Mouse (Mus musculus) heart, embryonic 12.5 days (tissue): ENCODE results near the gene Ifitm3. TPM values are rescaled to one million over a fixed set of nuclear protein-coding genes. Genes with fewer than 3 reads are reported as not detected.
"Not testable (repeated sequence)": the region's sequence is repeated elsewhere in the genome, so short reads cannot be mapped to it uniquely, and the experiment has no call there.

Source experiments
- ATAC-seq: fragments of 200-750 bp; cut with Nextera tagmentation; 2 replicates; pipeline ENCODE4 v1.8.0; 2017; ENCODE audit warnings: moderate TSS enrichment, moderate library complexity; ENCODE audit not compliant: insufficient number of reproducible peaks, low FRiP score
- H3K27ac ChIP-seq: fragments of 300-500 bp; sonication (generic); 2 replicates; pipeline ENCODE4 v1.5.1; 2016; ENCODE audit warnings: mild to moderate bottlenecking, moderate library complexity; ENCODE audit not compliant: poor library complexity, severe bottlenecking
- H3K27me3 ChIP-seq: fragments of 300-500 bp; sonication (generic); replicated peaks from 2 replicates; pipeline ENCODE4 v1.6.1; 2016; ENCODE audit warnings: mild to moderate bottlenecking, moderate library complexity
- H3K36me3 ChIP-seq: fragments of 300-500 bp; sonication (generic); 2 replicates; pipeline ENCODE4 v1.6.1; 2016; ENCODE audit warnings: mild to moderate bottlenecking, moderate library complexity
- H3K4me1 ChIP-seq: fragments of 300-500 bp; sonication (generic); replicated peaks from 2 replicates; pipeline ENCODE4 v1.6.1; 2016; ENCODE audit warnings: mild to moderate bottlenecking
- H3K4me2 ChIP-seq: fragments of 300-500 bp; sonication (generic); 2 replicates; pipeline ENCODE4 v1.6.1; 2016; ENCODE audit warnings: mild to moderate bottlenecking, moderate library complexity
- H3K4me3 ChIP-seq: fragments of 300-500 bp; sonication (generic); 2 replicates; pipeline ENCODE4 v1.5.1; 2016; ENCODE audit warnings: mild to moderate bottlenecking
- H3K9ac ChIP-seq: fragments of 300-500 bp; sonication (generic); 2 replicates; pipeline ENCODE4 v1.6.1; 2016; ENCODE audit warnings: mild to moderate bottlenecking, moderate library complexity
- H3K9me3 ChIP-seq: fragments of 300-500 bp; sonication (generic); replicated peaks from 2 replicates; pipeline ENCODE4 v1.6.1; 2016; ENCODE audit warnings: mild to moderate bottlenecking, moderate library complexity
- WGBS: fragments of 180-500 bp; shearing (Covaris S2); methylation state at CpG from one replicate; pipeline ENCODE4 v1.1.7; 2016; 5-methylcytosine and 5-hydroxymethylcytosine counted together
- polyA plus RNA-seq: library from polyadenylated mRNA; unstranded; fragments of >200 nt; fragmentation: Nextera tagmentation; extraction: Ambion mirVana; gene quantifications from 2 replicates; pipeline ENCODE4 v1.2.1, GENCODE M21; 2016

Gene Ifitm3
- polyA plus RNA-seq, 1 experiment from 2014 or later: 41.8 TPM

- 13% methylated on average over 9 of the region's 9 CpGs for WGBS
- Histone ChIP-seq H3K4me3 (no peak overlapping the region), H3K4me1 (peaks cover 11% of the 10 kb centered on the region), H3K4me2 (no peak overlapping the region), H3K9ac (no peak overlapping the region), H3K27me3 (peaks cover 21% of the 10 kb centered on the region), H3K36me3 (no peaks in the 10 kb centered on the region), H3K9me3 (no peaks in the 10 kb centered on the region), H3K27ac (no peak overlapping the region)
- no peak for ATAC-seq
Observed at GRCm38 (mm10) chr7:140974940-140975339, 35.6 kb downstream of the Ifitm3 start.

GRCm38 (mm10) chr7:140973396-140974165 lies 37.0 kb downstream of the Ifitm3 start:
- WGBS: 44% methylated on average over 14 of the region's 14 CpGs
- H3K9ac ChIP-seq: no peak overlapping the region
- H3K4me1 ChIP-seq: peaks cover 11% of the 10 kb centered on the region
- no peak overlapping the region for H3K27ac ChIP-seq
- H3K27me3 ChIP-seq: peaks cover 35% of the 10 kb centered on the region
- H3K36me3 ChIP-seq: no peaks in the 10 kb centered on the region
- H3K9me3 ChIP-seq: no peaks in the 10 kb centered on the region
- no peak for ATAC-seq
- no peak overlapping the region for H3K4me2 ChIP-seq
- H3K4me3 ChIP-seq: no peak overlapping the region

DNA sequence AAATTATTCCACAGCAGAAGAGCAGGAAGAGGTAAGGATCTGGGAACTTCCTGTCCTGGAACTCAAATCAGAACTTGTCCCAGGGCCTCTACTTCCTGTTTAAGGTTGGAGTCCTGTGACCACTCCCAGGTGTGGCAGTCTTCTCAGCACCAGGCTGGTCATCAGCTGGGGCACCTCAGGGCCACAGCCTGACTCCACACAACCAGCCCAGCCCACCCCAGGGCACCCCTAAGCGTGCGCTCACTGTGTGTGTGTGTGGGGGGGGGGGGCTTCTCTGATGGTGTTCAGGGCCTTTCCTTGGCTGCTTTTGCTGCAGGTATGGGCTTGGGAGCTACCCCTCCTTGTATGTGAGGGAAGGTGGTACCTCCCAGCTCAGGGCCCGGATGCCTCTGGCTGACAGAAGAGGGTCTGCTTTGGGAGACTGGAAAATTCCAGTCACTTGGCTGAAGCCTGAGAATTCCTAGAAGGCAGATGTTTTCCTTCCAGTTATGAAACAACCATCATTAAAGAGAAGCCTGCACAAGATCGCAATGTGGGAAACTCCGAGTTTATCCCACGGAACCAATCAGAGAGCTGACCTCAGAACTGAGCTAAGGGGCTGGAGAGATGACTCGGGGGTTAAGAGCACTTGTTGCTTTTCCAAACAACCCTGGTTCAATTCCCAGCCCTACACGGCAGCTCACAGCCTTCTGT lies 38.9 kb downstream of the Ifitm3 start:
- Histone ChIP-seq H3K36me3 (no peaks in the 10 kb centered on the region), H3K27me3 (peaks cover 53% of the 10 kb centered on the region), H3K9me3 (no peaks in the 10 kb centered on the region), H3K4me3 (no peak overlapping the region), H3K4me1 (peaks cover 16% of the 10 kb centered on the region), H3K27ac (peak overlapping the region; percentile 30), H3K4me2 (no peak overlapping the region), H3K9ac (no peak overlapping the region)
- peak; percentile 62; the same call in 1 of the 2 replicates for ATAC-seq
- 53% methylated on average over 6 of the region's 8 CpGs for WGBS

- WGBS: 10% methylated on average over 7 of the region's 7 CpGs
- no peak overlapping the region for H3K27ac ChIP-seq
- no peak overlapping the region for H3K4me2 ChIP-seq
- no peak overlapping the region for H3K9ac ChIP-seq
- H3K4me1 ChIP-seq: peaks cover 16% of the 10 kb centered on the region
- no peak for ATAC-seq
- H3K36me3 ChIP-seq: no peaks in the 10 kb centered on the region
- H3K27me3 ChIP-seq: peaks cover 52% of the 10 kb centered on the region
- no peaks in the 10 kb centered on the region for H3K9me3 ChIP-seq
- H3K4me3 ChIP-seq: no peak overlapping the region
Observed at GRCm38 (mm10) chr7:140970931-140971330, 39.6 kb downstream of the Ifitm3 start.

- H3K4me2 ChIP-seq: not testable (repeated sequence)
- WGBS: 12% methylated on average over 3 of the region's 3 CpGs
Observed at GRCm38 (mm10) chr7:140968710-140969109, 41.9 kb downstream of the Ifitm3 start.

GRCm38 (mm10) chr7:140967862-140968591 lies 42.5 kb downstream of the Ifitm3 start:
- H3K9ac ChIP-seq: no peak overlapping the region
- no peak for ATAC-seq
- WGBS: 12% methylated on average over 14 of the region's 14 CpGs
- H3K4me3 ChIP-seq: no peak overlapping the region
- peaks cover 16% of the 10 kb centered on the region for H3K4me1 ChIP-seq
- no peak overlapping the region for H3K27ac ChIP-seq
- H3K4me2 ChIP-seq: no peak overlapping the region
- peaks cover 52% of the 10 kb centered on the region for H3K27me3 ChIP-seq
- H3K36me3 ChIP-seq: no peaks in the 10 kb centered on the region
- no peaks in the 10 kb centered on the region for H3K9me3 ChIP-seq

More at GRCm38 (mm10) chr7:140968710-140969109, 41.9 kb downstream of the Ifitm3 start:
- H3K9ac ChIP-seq, H3K27ac ChIP-seq, ATAC-seq, H3K36me3 ChIP-seq, H3K9me3 ChIP-seq, H3K4me3 ChIP-seq: not testable (repeated sequence)
- Histone ChIP-seq H3K4me1 (peaks cover 16% of the 10 kb centered on the region), H3K27me3 (peaks cover 57% of the 10 kb centered on the region)

GRCm38 (mm10) chr7:140966921-140967320 lies 43.6 kb downstream of the Ifitm3 start, which contains the start of gene Ifitm1:
Gene Ifitm1 (plus strand): TSS chr7:140967221.
- 73% methylated on average over 4 of the region's 4 CpGs for WGBS
- ATAC-seq: no peak
- peaks cover 50% of the 10 kb centered on the region for H3K27me3 ChIP-seq
- no peak within 1 kb of the TSS for H3K27ac ChIP-seq
- no peaks in the 10 kb centered on the region for H3K36me3 ChIP-seq
- H3K9ac ChIP-seq: no peak within 1 kb of the TSS
- no peak within 1 kb of the TSS for H3K4me3 ChIP-seq
- H3K4me1 ChIP-seq: peaks cover 16% of the 10 kb centered on the region
- H3K4me2 ChIP-seq: no peak within 1 kb of the TSS
- no peaks in the 10 kb centered on the region for H3K9me3 ChIP-seq

GRCm38 (mm10) chr7:140962733-140963132 lies 47.8 kb downstream of the Ifitm3 start:
- no peaks in the 10 kb centered on the region for H3K9me3 ChIP-seq
- H3K4me2 ChIP-seq: no peak overlapping the region
- no peak overlapping the region for H3K27ac ChIP-seq
- ATAC-seq: no peak
- H3K9ac ChIP-seq: no peak overlapping the region
- 75% methylated on average over 2 of the region's 2 CpGs for WGBS
- H3K36me3 ChIP-seq: no peaks in the 10 kb centered on the region
- H3K4me1 ChIP-seq: 0 out of 2 replicates have a peak, but pooled peaks cover 2% of the 10 kb centered on the region
- no peak overlapping the region for H3K4me3 ChIP-seq
- peaks cover 35% of the 10 kb centered on the region for H3K27me3 ChIP-seq

- 74% methylated on average over 2 of the region's 2 CpGs for WGBS
- no peak for ATAC-seq
Observed at GRCm38 (mm10) chr7:140961416-140961815, 49.2 kb downstream of the Ifitm3 start.

DNA sequence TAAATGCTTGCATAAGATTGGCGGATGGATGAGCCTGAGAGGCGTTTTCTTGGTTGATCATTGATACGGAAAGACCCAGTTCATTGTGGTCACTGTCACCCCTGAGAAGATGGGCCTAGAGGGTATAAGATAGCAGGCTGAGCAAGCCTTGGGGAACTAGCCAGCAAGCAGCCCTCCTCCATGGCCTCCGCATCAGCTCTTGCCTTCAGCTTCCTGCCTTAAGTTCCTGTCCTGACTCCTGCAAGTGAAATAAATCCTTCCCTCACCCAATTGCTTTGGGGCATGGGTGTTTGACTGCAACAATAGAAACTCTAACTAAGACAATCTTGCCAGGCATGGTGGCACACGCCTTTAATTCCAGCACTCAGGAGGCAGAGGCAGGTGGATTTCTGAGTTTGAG lies 50.5 kb downstream of the Ifitm3 start:
- WGBS: 75% methylated on average over 5 of the region's 5 CpGs
- Histone ChIP-seq H3K9me3 (no peaks in the 10 kb centered on the region), H3K36me3 (no peaks in the 10 kb centered on the region), H3K4me3 (no peak overlapping the region), H3K27me3 (peaks cover 18% of the 10 kb centered on the region), H3K4me2 (no peak overlapping the region), H3K9ac (no peak overlapping the region), H3K27ac (no peak overlapping the region), H3K4me1 (peaks cover 11% of the 10 kb centered on the region)
- ATAC-seq: no peak

More at GRCm38 (mm10) chr7:140961416-140961815, 49.2 kb downstream of the Ifitm3 start:
- Histone ChIP-seq H3K36me3 (no peaks in the 10 kb centered on the region), H3K4me3 (no peak overlapping the region), H3K4me1 (peaks cover 2% of the 10 kb centered on the region; the same call in 1 of the 2 replicates), H3K27me3 (peaks cover 21% of the 10 kb centered on the region), H3K9ac (no peak overlapping the region), H3K9me3 (no peaks in the 10 kb centered on the region), H3K4me2 (no peak overlapping the region), H3K27ac (no peak overlapping the region)
